Mouse (Mus musculus) cerebellum, adult (tissue): ENCODE data around the gene Gk.
A peak's percentile ranks its signal among the peaks of the same experiment; 100 is the strongest.

Experiments used
- ATAC-seq: cut with Nextera tagmentation; 2 replicates; pipeline ENCODE4 v1.9.2; 2017; ENCODE audit warnings: mild to moderate bottlenecking, moderate library complexity, mixed read lengths; ENCODE audit not compliant: insufficient number of reproducible peaks, low FRiP score, low TSS enrichment

The Gk gene

DNA sequence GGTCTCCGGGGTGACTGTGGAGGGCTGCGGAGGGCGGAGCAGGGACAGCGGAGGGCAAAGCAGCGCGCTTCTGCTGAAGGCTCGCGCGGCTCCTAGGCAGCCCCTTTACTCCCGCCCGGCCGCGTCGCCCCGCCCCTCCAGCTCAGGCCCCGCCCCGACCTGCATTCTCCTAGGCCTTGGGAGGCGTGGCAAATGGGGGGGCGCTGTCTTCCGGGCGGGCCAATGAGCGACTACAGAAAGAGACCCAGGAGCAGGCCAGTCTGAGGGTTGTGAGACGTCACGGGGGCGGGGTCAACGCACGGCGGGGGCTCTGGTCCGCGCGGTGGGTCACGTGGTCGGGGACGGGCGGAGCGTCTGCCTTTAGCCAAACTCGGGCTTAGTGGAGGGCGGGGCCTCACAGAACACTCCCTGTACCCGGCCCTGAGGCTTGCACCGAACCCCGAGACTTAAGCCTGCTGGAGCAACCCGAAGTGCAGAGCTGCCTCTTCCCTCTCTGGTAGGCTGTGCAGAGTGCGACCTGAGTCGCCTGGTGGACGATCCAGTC, at the start of gene Gk:
Gene Gk, minus strand, starts transcription at position 276 of the 544 bp plus-strand sequence.
- peak; percentile 92 for ATAC-seq

DNA sequence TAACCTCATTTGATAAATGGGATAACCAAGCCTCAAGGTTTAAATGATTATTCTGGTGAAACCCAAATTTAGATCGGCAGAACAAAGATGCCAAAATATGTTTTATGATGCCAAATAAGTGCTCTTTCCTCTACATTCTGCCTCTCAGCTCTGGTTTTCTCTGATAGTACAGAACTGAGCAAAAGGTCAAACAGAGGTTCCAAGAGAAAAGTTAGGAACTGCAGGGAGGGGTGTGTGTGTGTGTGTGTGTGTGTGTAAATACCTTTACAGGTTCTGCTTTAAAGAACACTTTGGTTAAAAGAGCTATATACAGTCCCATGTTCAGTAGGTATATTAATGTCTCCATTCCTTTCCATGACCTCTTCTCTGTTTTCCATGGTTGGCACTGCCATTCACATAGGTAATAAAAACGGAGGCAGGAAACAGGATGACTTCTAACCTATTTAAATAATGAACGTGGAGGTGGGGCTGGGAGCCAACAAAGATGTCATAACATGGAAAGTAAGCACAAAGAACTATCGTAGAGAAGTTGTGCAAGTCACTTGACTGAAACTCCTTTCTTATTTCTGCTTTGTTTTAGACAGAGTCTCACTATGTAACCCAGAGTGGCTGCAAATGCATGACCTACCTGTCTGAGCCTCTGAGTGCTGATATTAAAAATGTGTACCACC, 28.2 kb upstream of the Gk start:
- ATAC-seq: no peak

GRCm38 (mm10) chrX:85803006-85803405, 26.4 kb upstream of the Gk start:
- no peak for ATAC-seq

GRCm38 (mm10) chrX:85797449-85797848, 20.8 kb upstream of the Gk start:
- no peak for ATAC-seq

- no peak for ATAC-seq
These were observed 1.7 kb upstream of the Gk start for GRCm38 (mm10) chrX:85778346-85778745.

GRCm38 (mm10) chrX:85777141-85777540, 522 bp upstream of the Gk start:
- ATAC-seq: peak; percentile 49

GRCm38 (mm10) chrX:85775879-85776543, 608 bp downstream of the Gk start:
- peak; percentile 37 for ATAC-seq

GRCm38 (mm10) chrX:85771303-85771702, 5.3 kb downstream of the Gk start:
- ATAC-seq: no peak

GRCm38 (mm10) chrX:85770747-85771146, 5.9 kb downstream of the Gk start:
- no peak for ATAC-seq

DNA sequence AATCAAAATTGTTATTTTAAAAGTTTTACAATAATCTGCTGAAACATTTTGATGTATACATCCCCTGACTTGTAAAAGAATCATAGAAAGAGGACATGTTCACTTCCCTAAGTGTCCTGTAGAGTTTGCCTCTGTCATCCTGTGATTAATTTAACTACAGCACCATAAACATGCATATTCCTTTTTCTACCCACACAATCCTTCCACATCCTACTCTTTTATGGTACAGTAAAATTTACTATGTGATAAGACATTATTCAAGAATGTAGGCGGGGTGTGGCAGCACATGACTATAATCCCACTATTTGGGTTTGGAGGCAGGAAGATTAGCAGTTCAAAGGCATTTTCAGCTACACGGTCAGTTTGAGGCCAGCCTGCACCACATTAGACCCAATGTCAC, 8.0 kb downstream of the Gk start:
- no peak for ATAC-seq

GRCm38 (mm10) chrX:85756005-85756404, 20.6 kb downstream of the Gk start:
- ATAC-seq: no peak

DNA sequence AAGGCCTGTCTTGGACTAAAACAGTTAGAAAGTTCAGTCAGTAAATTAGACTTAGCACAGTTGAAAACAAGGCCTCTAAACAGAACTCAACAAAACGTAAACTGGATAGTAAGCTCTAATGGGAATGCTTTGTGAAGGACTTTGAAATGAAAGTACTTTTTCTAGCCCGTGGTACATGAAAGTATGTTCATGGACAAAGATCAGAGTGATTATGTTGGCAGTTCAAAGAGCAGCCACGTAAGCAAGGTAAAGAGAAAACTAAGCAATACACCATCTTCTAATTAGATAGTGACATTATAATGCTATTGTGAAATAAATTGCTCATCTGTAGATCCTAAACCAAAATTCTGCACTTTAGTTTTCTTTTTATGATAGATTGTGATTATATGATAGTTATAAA, 32.8 kb downstream of the Gk start:
- ATAC-seq: no peak

DNA sequence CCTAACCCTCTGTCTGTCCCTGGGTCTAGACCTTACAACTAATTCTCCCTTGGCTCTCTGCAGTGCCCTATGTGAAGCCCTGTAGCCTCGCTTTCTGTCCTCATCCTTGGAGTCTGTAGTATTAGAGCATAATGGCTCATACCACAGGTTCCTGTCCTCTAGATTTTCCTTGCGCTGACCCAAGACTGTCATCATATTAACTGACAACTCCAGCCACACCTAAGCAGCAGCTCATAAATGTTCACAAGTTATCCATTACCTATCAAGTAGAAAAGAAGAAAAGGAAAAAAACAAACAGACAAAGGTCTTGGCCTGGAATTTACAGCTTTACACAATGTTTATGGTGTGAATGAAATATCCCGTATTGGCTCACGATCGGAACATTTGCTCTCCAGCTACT, 43.4 kb downstream of the Gk start:
- no peak for ATAC-seq

DNA sequence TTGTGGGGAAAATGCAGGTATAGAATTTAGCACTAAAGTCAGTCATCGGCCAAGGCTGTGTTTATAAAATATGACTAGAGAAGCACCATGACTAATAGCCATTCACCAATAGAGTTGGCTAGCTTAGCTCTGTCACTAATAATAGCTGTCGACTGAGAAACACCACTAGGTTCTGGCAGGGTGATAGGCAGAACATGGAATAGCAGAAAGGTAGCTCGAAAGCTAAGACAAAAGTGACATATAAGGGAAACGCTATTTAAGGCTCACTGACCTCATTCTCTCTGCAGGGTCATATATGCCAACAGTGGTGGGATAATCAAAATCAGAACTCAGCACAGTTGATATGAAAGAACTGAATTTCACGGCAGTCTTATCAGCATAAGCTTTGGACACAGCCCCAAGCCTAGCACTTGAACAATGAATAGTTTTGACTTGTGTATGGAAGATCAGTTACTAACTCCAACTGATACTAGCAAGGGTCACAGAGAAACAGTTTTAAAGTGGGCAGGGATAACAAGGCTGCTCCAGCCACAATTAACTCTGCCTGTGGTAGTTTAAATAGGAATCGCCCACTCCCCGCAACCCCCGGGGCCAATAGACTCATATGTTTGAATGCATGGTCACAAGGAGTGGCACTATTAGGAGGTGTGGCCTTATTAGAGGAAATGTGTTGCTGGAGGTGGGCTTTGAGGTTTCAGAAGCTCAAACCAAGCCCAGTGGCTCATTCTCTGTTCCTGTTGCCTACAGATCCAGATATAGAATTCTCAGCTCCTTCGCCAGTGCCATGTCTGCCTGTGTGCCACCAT, 45.3 kb downstream of the Gk start:
- no peak for ATAC-seq

DNA sequence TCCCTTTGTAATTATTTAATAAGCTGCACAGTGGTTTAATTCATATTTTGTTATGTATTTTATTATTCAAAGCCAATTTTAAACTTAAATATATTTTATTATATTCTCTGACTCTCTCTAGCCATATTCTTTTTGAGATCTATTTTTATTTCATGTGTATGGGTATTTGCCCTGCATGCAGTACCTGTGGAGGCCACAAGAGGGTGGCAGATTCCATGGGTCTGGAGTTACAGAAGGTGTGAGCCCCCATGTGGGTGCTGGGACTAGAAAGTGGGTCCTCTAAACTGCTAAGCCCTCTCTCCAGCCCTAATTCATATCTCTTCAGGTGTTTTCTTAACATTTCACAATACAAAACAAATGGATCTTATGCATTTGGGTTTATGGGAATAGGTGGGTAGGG, 55.4 kb downstream of the Gk start:
- no peak for ATAC-seq

DNA sequence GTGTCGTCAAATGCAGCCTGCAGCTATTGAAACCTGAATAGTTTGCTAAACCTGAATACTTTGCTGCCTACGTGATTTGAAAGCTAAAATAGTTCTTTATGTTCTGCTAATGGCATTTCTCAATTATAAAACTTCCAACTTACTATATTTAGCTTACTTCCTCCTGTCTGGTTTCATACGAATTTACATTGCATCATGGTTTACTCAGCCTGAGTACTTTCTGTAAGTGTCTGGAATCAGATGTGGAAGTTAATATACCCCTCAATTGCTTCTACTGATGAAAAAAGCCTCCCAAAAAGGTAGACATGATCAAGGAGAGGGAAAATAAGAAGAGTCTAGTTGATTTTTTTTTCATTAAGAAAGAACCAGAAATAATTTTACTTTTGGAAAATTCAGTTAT, 66.2 kb downstream of the Gk start:
- ATAC-seq: no peak

DNA sequence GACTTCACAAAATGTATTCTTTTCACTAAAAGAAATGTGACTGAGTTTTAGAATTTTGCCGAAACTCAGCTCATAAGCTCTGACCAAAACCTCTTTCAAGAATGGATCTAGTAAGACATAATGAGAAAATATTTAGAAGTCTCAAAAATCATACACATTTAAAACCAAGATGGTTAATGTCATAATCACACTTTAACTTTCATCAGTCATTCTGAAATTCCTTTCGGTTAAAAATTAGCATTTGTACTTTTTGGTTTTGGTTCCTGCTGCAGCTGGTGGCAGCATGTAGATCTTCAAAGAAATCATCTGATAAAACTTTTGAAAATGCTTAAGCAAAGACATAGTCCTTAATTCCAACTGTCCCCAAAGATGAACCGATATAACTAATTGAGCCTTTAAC, 70.9 kb downstream of the Gk start:
- no peak for ATAC-seq

- ATAC-seq: no peak
These were observed 92.9 kb downstream of the Gk start for GRCm38 (mm10) chrX:85683723-85684122.

DNA sequence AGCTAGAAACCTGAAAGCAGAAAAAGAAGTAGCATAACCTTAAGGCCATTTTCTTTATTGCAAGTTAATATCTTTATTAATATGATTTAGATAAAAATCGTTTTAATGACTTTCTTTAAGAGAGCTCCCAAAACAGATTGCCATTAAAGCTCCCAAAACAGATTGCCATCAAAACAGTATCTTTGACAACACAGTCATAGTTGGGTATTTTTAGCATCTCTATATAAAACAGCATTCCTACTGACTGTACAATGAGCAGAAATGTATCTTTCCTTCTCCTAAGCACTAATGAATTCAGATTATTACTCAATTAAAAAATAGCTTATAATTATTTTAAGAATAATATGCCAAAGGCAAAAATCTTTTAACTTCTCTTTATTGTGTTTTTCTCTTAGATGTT, 94.5 kb downstream of the Gk start:
- ATAC-seq: no peak

- no peak for ATAC-seq
These were observed 99.8 kb downstream of the Gk start for GRCm38 (mm10) chrX:85676808-85677207.
